Mouse (Mus musculus) liver, adult (tissue): Measurements from ENCODE around the gene Btbd7.

Experiments
- GATA4 ChIP-seq: IDR thresholded peaks from 2 replicates; pipeline ENCODE4 v1.6.1; 2014; ENCODE audit warnings: mild to moderate bottlenecking, low read length; ENCODE audit not compliant: insufficient replicate concordance

The Btbd7 gene

GRCm38 (mm10) chr12:102826399-102826798 lies 51.9 kb downstream of the Btbd7 start:
- TF ChIP-seq GATA4: no peak

- peak; percentile 63; the same call in 1 of the 2 replicates for TF ChIP-seq GATA4
Observed at GRCm38 (mm10) chr12:102814858-102815257, 63.4 kb downstream of the Btbd7 start.

- no peak for TF ChIP-seq GATA4
Observed at GRCm38 (mm10) chr12:102799528-102799927, 78.7 kb downstream of the Btbd7 start.

GRCm38 (mm10) chr12:102787927-102788326 lies 90.3 kb downstream of the Btbd7 start:
- TF ChIP-seq GATA4: no peak

GRCm38 (mm10) chr12:102785593-102785985 lies 92.7 kb downstream of the Btbd7 start:
- TF ChIP-seq GATA4: no peak

GRCm38 (mm10) chr12:102784899-102785592 lies 93.2 kb downstream of the Btbd7 start:
- no peak for TF ChIP-seq GATA4

GRCm38 (mm10) chr12:102782841-102783240 lies 95.4 kb downstream of the Btbd7 start:
- no peak for TF ChIP-seq GATA4

GRCm38 (mm10) chr12:102779452-102779851 lies 98.8 kb downstream of the Btbd7 start:
- TF ChIP-seq GATA4: no peak

GRCm38 (mm10) chr12:102778151-102778550 lies 100.1 kb downstream of the Btbd7 start:
- TF ChIP-seq GATA4: no peak

GRCm38 (mm10) chr12:102776035-102776434 lies 102.2 kb downstream of the Btbd7 start:
- no peak for TF ChIP-seq GATA4

- TF ChIP-seq GATA4: no peak
Observed at GRCm38 (mm10) chr12:102772676-102773075, 105.6 kb downstream of the Btbd7 start.

GRCm38 (mm10) chr12:102771601-102772000 lies 106.7 kb downstream of the Btbd7 start:
- no peak for TF ChIP-seq GATA4

- TF ChIP-seq GATA4: no peak
Observed at GRCm38 (mm10) chr12:102769000-102769399, 109.3 kb downstream of the Btbd7 start.

- no peak for TF ChIP-seq GATA4
Observed at GRCm38 (mm10) chr12:102763696-102764095, 114.6 kb downstream of the Btbd7 start.

- no peak for TF ChIP-seq GATA4
Observed at GRCm38 (mm10) chr12:102761668-102762067, 116.6 kb downstream of the Btbd7 start.

- no peak for TF ChIP-seq GATA4
Observed at GRCm38 (mm10) chr12:102758936-102759335, 119.3 kb downstream of the Btbd7 start.

GRCm38 (mm10) chr12:102758403-102758756 lies 119.9 kb downstream of the Btbd7 start, which contains the start of gene Gm20604:
Gene Gm20604 (minus strand): TSS chr12:102758672.
- no peak for TF ChIP-seq GATA4

GRCm38 (mm10) chr12:102757689-102758402 lies 120.4 kb downstream of the Btbd7 start, which contains the start of the genes Gm28051, Gon7 and Ubr7:
Gene Gm28051 (minus strand): TSS chr12:102757765.
Gene Gon7 (minus strand): TSS chr12:102757803.
Gene Ubr7 (plus strand): TSS chr12:102757967.
- no peak for TF ChIP-seq GATA4
